Mouse (Mus musculus): ENCODE measurements around the gene Pdzd2. TPM values are rescaled to one million over a fixed set of nuclear protein-coding genes. Genes with fewer than 3 reads are reported as not detected.

The Pdzd2 gene
- polyA plus RNA-seq, 1 experiment from 2014 or later, result 9.1 TPM

DNA sequence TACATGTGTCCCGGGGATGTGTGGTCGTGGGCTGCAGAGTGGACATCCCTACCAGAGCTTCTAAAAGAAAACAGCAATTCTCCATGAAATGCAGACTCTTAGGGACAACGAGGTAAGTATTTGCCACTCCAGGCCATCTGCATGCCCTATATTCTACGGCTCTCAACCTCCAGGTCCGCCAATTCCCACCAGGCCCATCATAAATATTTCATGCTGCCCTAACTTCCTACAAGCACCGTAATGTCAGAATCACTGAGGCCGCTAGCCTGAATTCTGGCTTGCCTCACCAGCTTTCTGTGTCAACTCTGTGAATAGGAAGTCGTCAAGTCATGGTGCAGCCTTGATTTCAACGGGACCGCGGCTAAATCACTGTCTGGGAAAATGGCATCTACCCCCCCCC, 234.2 kb downstream of the Pdzd2 start:
- H3K9me3 ChIP-seq (ENCODE audit: control insufficient read depth, low read length), result no peaks in the 10 kb centered on the region
- 0 out of 2 replicates have a peak, but pooled peaks cover 3% of the 10 kb centered on the region for H3K4me1 ChIP-seq (replicated peaks; ENCODE audit: control insufficient read depth, insufficient read depth, low read length)
- H3K27ac ChIP-seq (ENCODE audit: low read depth, low read length), result no peak overlapping the region
- DNase-seq (ENCODE audit: low spot score) (no peak), ATAC-seq (replicated peaks; ENCODE audit: low FRiP score) (no peak)
- no peak overlapping the region for H3K4me3 ChIP-seq (ENCODE audit: low read depth, low read length)
- H3K36me3 ChIP-seq (ENCODE audit: control insufficient read depth, insufficient read depth, low read length), result no peaks in the 10 kb centered on the region
- H3K27me3 ChIP-seq (replicated peaks; ENCODE audit: control insufficient read depth, insufficient read depth, low read length), result no peaks in the 10 kb centered on the region
- no peak overlapping the region for H3K4me2 ChIP-seq
- WGBS, result 82% methylated on average over 11 of the region's 11 CpGs
- H3K9ac ChIP-seq (ENCODE audit: low read depth, low read length), result no peak overlapping the region

DNA sequence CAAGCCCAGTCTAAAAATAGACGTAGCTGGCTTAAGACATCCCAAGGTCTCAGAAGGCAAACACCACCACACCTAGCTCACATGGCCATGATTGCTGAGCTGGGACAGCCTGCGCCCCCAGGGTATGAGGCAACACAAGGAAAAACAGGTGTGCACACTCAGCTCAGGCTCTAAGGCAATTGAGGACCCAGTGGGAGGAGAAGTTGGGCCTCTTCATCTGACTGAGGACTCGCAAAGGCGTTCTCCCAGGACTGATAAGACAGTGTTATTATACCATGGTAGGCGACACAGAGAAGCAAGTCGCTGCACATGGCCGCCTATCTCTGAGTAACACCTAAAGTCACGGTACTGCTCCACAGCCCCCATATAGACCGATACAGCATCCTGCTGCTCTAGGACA, 235.8 kb downstream of the Pdzd2 start:
- WGBS, result 51% methylated on average over 9 of the region's 9 CpGs
- Histone ChIP-seq H3K4me3 (ENCODE audit: low read depth, low read length) (no peak overlapping the region), H3K36me3 (ENCODE audit: control insufficient read depth, insufficient read depth, low read length) (no peaks in the 10 kb centered on the region), H3K27ac (ENCODE audit: low read depth, low read length) (no peak overlapping the region), H3K4me2 (no peak overlapping the region), H3K9ac (ENCODE audit: low read depth, low read length) (no peak overlapping the region), H3K4me1 (replicated peaks; ENCODE audit: control insufficient read depth, insufficient read depth, low read length) (0 out of 2 replicates have a peak, but pooled peaks cover 3% of the 10 kb centered on the region), H3K27me3 (replicated peaks; ENCODE audit: control insufficient read depth, insufficient read depth, low read length) (no peaks in the 10 kb centered on the region), H3K9me3 (ENCODE audit: control insufficient read depth, low read length) (no peaks in the 10 kb centered on the region)
- DNase-seq (ENCODE audit: low spot score) (no peak), ATAC-seq (replicated peaks; ENCODE audit: low FRiP score) (peak; percentile 69)

DNA sequence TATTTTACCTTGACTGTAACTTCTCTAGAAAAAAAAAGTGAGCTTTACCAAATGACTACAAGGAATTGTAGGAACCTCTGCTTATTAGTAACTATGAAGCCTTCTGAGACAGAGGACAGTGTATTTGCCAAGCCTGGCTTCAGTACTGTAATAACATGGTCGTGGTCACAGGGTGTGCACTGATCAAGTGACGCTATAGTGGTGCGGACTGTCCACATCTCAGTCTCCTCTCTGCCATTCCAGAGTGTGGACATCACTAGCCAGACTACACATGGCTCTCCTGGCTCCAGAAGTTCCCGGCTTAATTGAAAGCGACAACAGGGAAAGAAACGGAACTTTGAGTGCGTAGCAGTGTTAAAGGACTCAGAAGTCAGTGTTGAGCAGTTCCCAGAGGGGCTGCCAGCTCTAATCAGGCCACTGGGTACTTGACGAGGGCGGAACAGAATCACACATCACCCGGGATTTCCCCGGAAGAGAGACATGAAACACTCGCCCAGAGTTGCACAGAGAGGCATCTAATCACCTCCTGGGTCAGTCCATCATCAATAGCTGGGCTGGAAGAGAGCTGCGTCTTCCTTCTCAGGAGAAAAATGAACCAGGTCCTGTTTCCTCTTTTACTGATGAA, 237.7 kb downstream of the Pdzd2 start:
- ATAC-seq (replicated peaks; ENCODE audit: low FRiP score) (no peak), DNase-seq (ENCODE audit: low spot score) (no peak)
- 71% methylated on average over 13 of the region's 13 CpGs for WGBS
- Histone ChIP-seq H3K27me3 (replicated peaks; ENCODE audit: control insufficient read depth, insufficient read depth, low read length) (no peaks in the 10 kb centered on the region), H3K4me1 (replicated peaks; ENCODE audit: control insufficient read depth, insufficient read depth, low read length) (0 out of 2 replicates have a peak, but pooled peaks cover 3% of the 10 kb centered on the region), H3K27ac (ENCODE audit: low read depth, low read length) (no peak overlapping the region), H3K4me2 (no peak overlapping the region), H3K9ac (ENCODE audit: low read depth, low read length) (no peak overlapping the region), H3K9me3 (ENCODE audit: control insufficient read depth, low read length) (no peaks in the 10 kb centered on the region), H3K4me3 (ENCODE audit: low read depth, low read length) (no peak overlapping the region), H3K36me3 (ENCODE audit: control insufficient read depth, insufficient read depth, low read length) (no peaks in the 10 kb centered on the region)

DNA sequence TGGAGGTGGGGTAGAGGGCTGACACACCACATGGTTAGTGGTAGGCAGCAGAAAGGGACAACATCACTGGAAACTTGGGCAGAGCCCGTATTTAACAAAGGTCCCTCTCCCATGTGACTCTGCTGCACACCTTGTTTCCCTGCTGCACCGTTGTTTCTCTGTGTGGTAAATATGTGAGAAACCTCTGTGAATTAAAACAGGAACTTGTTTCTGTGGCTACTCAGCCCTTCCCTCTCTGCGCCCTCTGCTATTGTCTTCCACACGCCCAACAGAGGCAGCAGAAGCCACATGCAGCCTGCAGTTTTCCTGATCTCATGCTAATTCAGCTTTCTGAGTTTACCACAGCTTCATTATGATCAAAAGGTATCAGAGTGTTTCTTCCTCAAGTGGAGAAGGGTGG, 239.1 kb downstream of the Pdzd2 start:
- Histone ChIP-seq H3K4me1 (replicated peaks; ENCODE audit: control insufficient read depth, insufficient read depth, low read length) (0 out of 2 replicates have a peak, but pooled peaks cover 3% of the 10 kb centered on the region), H3K27me3 (replicated peaks; ENCODE audit: control insufficient read depth, insufficient read depth, low read length) (no peaks in the 10 kb centered on the region), H3K4me3 (ENCODE audit: low read depth, low read length) (no peak overlapping the region), H3K4me2 (no peak overlapping the region), H3K36me3 (ENCODE audit: control insufficient read depth, insufficient read depth, low read length) (no peaks in the 10 kb centered on the region), H3K9ac (ENCODE audit: low read depth, low read length) (no peak overlapping the region), H3K27ac (ENCODE audit: low read depth, low read length) (no peak overlapping the region), H3K9me3 (ENCODE audit: control insufficient read depth, low read length) (no peaks in the 10 kb centered on the region)
- 51% methylated on average over 4 of the region's 4 CpGs for WGBS
- ATAC-seq (replicated peaks; ENCODE audit: low FRiP score) (no peak), DNase-seq (ENCODE audit: low spot score) (no peak)

DNA sequence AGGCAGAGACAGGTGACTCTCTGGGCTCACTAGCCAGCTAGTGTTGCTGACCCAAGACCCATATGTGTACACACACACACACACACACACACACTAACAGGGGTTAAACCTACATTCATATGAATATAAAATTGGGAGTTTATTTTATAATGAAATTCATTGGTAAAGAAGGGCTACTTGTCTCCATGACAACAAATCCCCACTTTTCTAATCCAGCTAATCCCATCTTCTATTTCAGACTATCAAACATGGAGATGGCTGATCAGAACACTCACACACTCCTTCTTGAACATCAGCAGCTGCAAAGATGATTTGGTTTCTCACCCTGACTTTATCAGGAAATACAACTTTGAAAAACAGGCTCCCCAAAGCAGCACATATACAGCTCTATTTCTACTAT, 245.6 kb downstream of the Pdzd2 start:
- no peaks in the 10 kb centered on the region for H3K4me1 ChIP-seq (replicated peaks; ENCODE audit: control insufficient read depth, insufficient read depth, low read length)
- ATAC-seq (replicated peaks; ENCODE audit: low FRiP score), result no peak
- H3K4me3 ChIP-seq (ENCODE audit: low read depth, low read length), result no peak overlapping the region
- DNase-seq (ENCODE audit: low spot score), result no peak
- no peaks in the 10 kb centered on the region for H3K9me3 ChIP-seq (ENCODE audit: control insufficient read depth, low read length)
- no peaks in the 10 kb centered on the region for H3K36me3 ChIP-seq (ENCODE audit: control insufficient read depth, insufficient read depth, low read length)
- H3K27ac ChIP-seq (ENCODE audit: low read depth, low read length), result no peak overlapping the region
- H3K4me2 ChIP-seq, result no peak overlapping the region
- H3K27me3 ChIP-seq (replicated peaks; ENCODE audit: control insufficient read depth, insufficient read depth, low read length), result no peaks in the 10 kb centered on the region
- H3K9ac ChIP-seq (ENCODE audit: low read depth, low read length), result no peak overlapping the region

DNA sequence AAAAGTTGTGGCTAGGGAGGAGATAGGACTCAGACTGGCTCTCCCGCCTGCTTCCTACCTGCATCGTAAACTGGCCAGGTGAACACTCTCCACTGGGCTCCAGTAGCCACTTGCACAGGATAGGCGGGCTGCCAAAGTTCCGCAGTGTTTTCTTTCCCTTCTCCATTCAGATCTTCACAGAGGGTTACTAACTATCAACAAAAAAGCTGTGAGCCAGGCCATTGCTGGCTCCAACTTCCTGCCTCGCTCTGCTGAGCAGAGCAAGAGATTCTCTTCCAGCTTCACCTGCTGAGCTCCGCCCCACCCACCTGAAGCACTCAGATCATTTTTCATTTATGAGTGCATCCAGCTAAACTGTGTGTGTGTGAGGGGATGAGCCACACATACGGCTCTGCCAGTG, 246.5 kb downstream of the Pdzd2 start:
- no peaks in the 10 kb centered on the region for H3K36me3 ChIP-seq (ENCODE audit: control insufficient read depth, insufficient read depth, low read length)
- ATAC-seq (replicated peaks; ENCODE audit: low FRiP score) (no peak), DNase-seq (ENCODE audit: low spot score) (no peak)
- no peak overlapping the region for H3K27ac ChIP-seq (ENCODE audit: low read depth, low read length)
- H3K4me2 ChIP-seq, result no peak overlapping the region
- H3K4me1 ChIP-seq (replicated peaks; ENCODE audit: control insufficient read depth, insufficient read depth, low read length), result no peaks in the 10 kb centered on the region
- H3K4me3 ChIP-seq (ENCODE audit: low read depth, low read length), result no peak overlapping the region
- no peaks in the 10 kb centered on the region for H3K27me3 ChIP-seq (replicated peaks; ENCODE audit: control insufficient read depth, insufficient read depth, low read length)
- H3K9ac ChIP-seq (ENCODE audit: low read depth, low read length), result no peak overlapping the region
- 78% methylated on average over 7 of the region's 7 CpGs for WGBS
- no peaks in the 10 kb centered on the region for H3K9me3 ChIP-seq (ENCODE audit: control insufficient read depth, low read length)

DNA sequence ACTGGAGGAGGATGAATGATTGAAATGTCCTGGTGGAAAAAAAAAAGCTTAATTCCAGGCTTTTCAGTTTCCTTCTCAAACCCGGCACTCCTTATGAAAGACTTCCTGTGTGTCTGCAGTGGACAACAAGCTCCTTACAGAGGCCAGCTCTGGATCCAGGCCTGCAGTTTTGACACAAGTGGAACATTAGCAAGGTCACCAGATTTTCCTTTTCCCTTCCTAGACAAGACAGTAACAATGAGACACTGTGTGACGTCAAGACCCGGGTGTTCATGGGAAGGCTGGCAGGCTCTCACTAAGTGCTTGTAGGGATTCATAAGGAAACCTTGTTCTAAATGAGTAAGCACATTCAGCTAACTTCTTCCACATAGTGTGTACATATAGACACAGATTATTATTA, 248.8 kb downstream of the Pdzd2 start:
- Histone ChIP-seq H3K27me3 (replicated peaks; ENCODE audit: control insufficient read depth, insufficient read depth, low read length) (no peaks in the 10 kb centered on the region), H3K36me3 (ENCODE audit: control insufficient read depth, insufficient read depth, low read length) (no peaks in the 10 kb centered on the region), H3K9ac (ENCODE audit: low read depth, low read length) (no peak overlapping the region), H3K4me2 (no peak overlapping the region), H3K4me1 (replicated peaks; ENCODE audit: control insufficient read depth, insufficient read depth, low read length) (no peaks in the 10 kb centered on the region), H3K4me3 (ENCODE audit: low read depth, low read length) (no peak overlapping the region), H3K27ac (ENCODE audit: low read depth, low read length) (no peak overlapping the region), H3K9me3 (ENCODE audit: control insufficient read depth, low read length) (no peaks in the 10 kb centered on the region)
- ATAC-seq (replicated peaks; ENCODE audit: low FRiP score) (no peak), DNase-seq (ENCODE audit: low spot score) (no peak)
- 49% methylated on average over 3 of the region's 3 CpGs for WGBS

DNA sequence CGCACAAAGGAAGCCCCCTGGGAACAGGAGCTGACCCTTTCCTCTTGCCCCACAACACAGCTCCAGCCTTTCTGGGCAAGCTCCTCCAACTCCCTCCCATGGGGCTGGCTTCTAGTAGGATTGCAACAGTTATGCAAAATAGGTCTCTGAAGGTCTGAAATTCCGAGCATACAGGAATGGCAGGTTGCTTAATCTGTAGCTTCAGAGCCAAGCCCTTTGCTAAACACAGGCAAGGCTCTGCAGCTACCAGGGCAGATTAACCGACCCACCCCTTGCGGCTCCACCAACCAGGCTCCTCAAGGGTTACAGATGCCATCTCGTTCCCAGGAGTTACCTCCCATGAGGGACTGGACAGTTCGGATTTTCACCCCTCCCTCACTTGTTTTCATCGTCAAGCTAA, 249.2 kb downstream of the Pdzd2 start:
- DNase-seq (ENCODE audit: low spot score) (no peak), ATAC-seq (replicated peaks; ENCODE audit: low FRiP score) (no peak)
- H3K27ac ChIP-seq (ENCODE audit: low read depth, low read length), result no peak overlapping the region
- H3K9me3 ChIP-seq (ENCODE audit: control insufficient read depth, low read length), result no peaks in the 10 kb centered on the region
- no peak overlapping the region for H3K4me3 ChIP-seq (ENCODE audit: low read depth, low read length)
- H3K36me3 ChIP-seq (ENCODE audit: control insufficient read depth, insufficient read depth, low read length), result no peaks in the 10 kb centered on the region
- H3K27me3 ChIP-seq (replicated peaks; ENCODE audit: control insufficient read depth, insufficient read depth, low read length), result no peaks in the 10 kb centered on the region
- no peak overlapping the region for H3K9ac ChIP-seq (ENCODE audit: low read depth, low read length)
- no peaks in the 10 kb centered on the region for H3K4me1 ChIP-seq (replicated peaks; ENCODE audit: control insufficient read depth, insufficient read depth, low read length)
- WGBS, result 36% methylated on average over 7 of the region's 7 CpGs
- H3K4me2 ChIP-seq, result no peak overlapping the region

DNA sequence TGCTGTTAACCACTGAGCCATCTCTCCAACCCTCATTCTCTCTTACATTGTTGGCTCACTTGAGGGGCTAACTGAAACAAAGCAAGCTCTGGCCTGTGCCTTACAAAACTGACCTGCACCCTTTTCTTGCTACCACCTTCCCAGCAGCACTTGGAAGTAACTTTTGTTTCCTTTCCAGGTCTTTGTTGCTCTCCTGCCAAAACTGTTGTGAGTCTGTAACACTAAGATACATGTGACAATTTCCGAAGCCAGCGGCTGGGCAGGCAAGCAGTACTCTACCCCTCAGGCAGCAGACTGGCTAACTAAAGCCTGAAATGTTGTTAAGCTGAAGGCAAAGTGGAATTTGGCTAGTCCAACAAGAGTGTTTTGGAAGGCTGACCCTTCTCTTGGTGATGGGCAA, 251.4 kb downstream of the Pdzd2 start:
- no peak for ATAC-seq (replicated peaks; ENCODE audit: low FRiP score)
- Histone ChIP-seq H3K4me1 (replicated peaks; ENCODE audit: control insufficient read depth, insufficient read depth, low read length) (no peaks in the 10 kb centered on the region), H3K4me2 (no peak overlapping the region), H3K9me3 (ENCODE audit: control insufficient read depth, low read length) (no peaks in the 10 kb centered on the region), H3K27me3 (replicated peaks; ENCODE audit: control insufficient read depth, insufficient read depth, low read length) (no peaks in the 10 kb centered on the region), H3K4me3 (ENCODE audit: low read depth, low read length) (no peak overlapping the region), H3K27ac (ENCODE audit: low read depth, low read length) (no peak overlapping the region), H3K36me3 (ENCODE audit: control insufficient read depth, insufficient read depth, low read length) (no peaks in the 10 kb centered on the region), H3K9ac (ENCODE audit: low read depth, low read length) (no peak overlapping the region)
- 89% methylated on average over 2 of the region's 2 CpGs for WGBS
- DNase-seq (ENCODE audit: low spot score), result no peak

Measured in liver, embryonic 11.5 days (tissue).